Mouse (Mus musculus) mouse trophoblast stem cell (cell line): Measurements from ENCODE around the gene Scgb2b2.

Experiments
- in situ Hi-C, 2 experiments: fragments of 300-500 bp; cut with MseI, MboI; formaldehyde crosslinking; loops; 2 replicates in 1 of 2; 3 replicates in 1 of 2; pipeline ENCODE4 v1.15.1; 2025

Scgb2b2 gene

GRCm38 (mm10) chr7:31290208-31290607, at the start of gene Scgb2b2:
Gene Scgb2b2 (plus strand): TSS chr7:31290508.
- in situ Hi-C loops, result no loop called here

GRCm38 (mm10) chr7:31291721-31292120, 1.4 kb downstream of the Scgb2b2 start, which contains the start of gene Scgb1b2:
Gene Scgb1b2 (minus strand): TSS chr7:31291821.
- in situ Hi-C loops, result no loop called here
